Mouse (Mus musculus) layer of hippocampus, adult 2 months (tissue): Measurements from ENCODE around the gene Sbp. TPM values are rescaled to one million over a fixed set of nuclear protein-coding genes. Genes with fewer than 3 reads are reported as not detected.
"Not testable (repeated sequence)": the region's sequence is repeated elsewhere in the genome, so short reads cannot be mapped to it uniquely, and the experiment has no call there.

ENCODE experiments used
- DNase-seq, 2 experiments: peaks; one replicate each; pipeline ENCODE4 v3.0.0; 2022; ENCODE audit warnings: low spot score in 2 of 2
- H3K27ac ChIP-seq: fragments of 200-600 bp; 2 replicates; pipeline ENCODE4 v1.8.1; 2022
- H3K4me3 ChIP-seq: fragments of 200-600 bp; 2 replicates; pipeline ENCODE4 v1.8.1; 2022; ENCODE audit warnings: mild to moderate bottlenecking
- CTCF ChIP-seq: fragments of 200-600 bp; conservative IDR thresholded peaks from 2 replicates; pipeline ENCODE4 v1.8.1; 2022; ENCODE audit warnings: antibody characterized with exemption, mild to moderate bottlenecking, moderate library complexity
- long read RNA-seq, 2 experiments: library from polyadenylated mRNA; stranded (forward); transcript quantifications; one replicate each; pipeline ENCODE4 v2.0.0; 2021; ENCODE audit warnings: borderline mapping rate in 2 of 2
- total RNA-seq, 2 experiments: library from RNA; stranded (reverse); gene quantifications; 2 replicates each; pipeline ENCODE4 v1.2.3; 2021

Gene Sbp
- not detected for total RNA-seq
- long read RNA-seq, experiment 1, result 0 reads
- long read RNA-seq, experiment 2, result 0 reads

- no peak for TF ChIP-seq CTCF
Measured at GRCm38 (mm10) chr17:23941372-23941771, at the start of gene Sbp. TSS of gene Sbp (plus strand) at chr17:23941672.

GRCm38 (mm10) chr17:23917158-23917557 is 24.3 kb upstream of the Sbp start, which contains the start of gene Dcpp3:
TSS of gene Dcpp3 (plus strand) at chr17:23917458.
- not testable (repeated sequence) for H3K27ac ChIP-seq, DNase-seq, H3K4me3 ChIP-seq

More at GRCm38 (mm10) chr17:23941372-23941771, at the start of gene Sbp:
- Histone ChIP-seq H3K27ac (no peak within 1 kb of the TSS), H3K4me3 (no peak within 1 kb of the TSS)
- no peak for DNase-seq

- peak; percentile 84 to 91 for DNase-seq
- H3K4me3 ChIP-seq, result peak overlapping the region; percentile 71
- H3K27ac ChIP-seq, result peak overlapping the region; percentile 90
- peak; percentile 55 for TF ChIP-seq CTCF
Measured at GRCm38 (mm10) chr17:23924531-23925007, 16.9 kb upstream of the Sbp start.

GRCm38 (mm10) chr17:23925090-23925493 is 16.4 kb upstream of the Sbp start:
- peak; percentile 40 to 42 for DNase-seq
- Histone ChIP-seq H3K27ac (peak overlapping the region; percentile 90), H3K4me3 (peak overlapping the region; percentile 71)
- TF ChIP-seq CTCF, result no peak

GRCm38 (mm10) chr17:23931157-23931556 is 10.3 kb upstream of the Sbp start:
- DNase-seq, result no peak
- no peak overlapping the region for H3K27ac ChIP-seq
- TF ChIP-seq CTCF, result no peak
- no peak overlapping the region for H3K4me3 ChIP-seq

GRCm38 (mm10) chr17:23947486-23947885 is 6.0 kb downstream of the Sbp start:
- H3K4me3 ChIP-seq, H3K27ac ChIP-seq, DNase-seq: not testable (repeated sequence)

- no peak overlapping the region for H3K4me3 ChIP-seq
- no peak overlapping the region for H3K27ac ChIP-seq
- DNase-seq, result no peak
- no peak for TF ChIP-seq CTCF
Measured at GRCm38 (mm10) chr17:23949068-23949467, 7.6 kb downstream of the Sbp start.

GRCm38 (mm10) chr17:23950828-23951227 is 9.4 kb downstream of the Sbp start:
- DNase-seq, H3K27ac ChIP-seq, H3K4me3 ChIP-seq: not testable (repeated sequence)

GRCm38 (mm10) chr17:23955174-23955573 is 13.7 kb downstream of the Sbp start, which contains the start of gene Sbpl:
TSS of gene Sbpl (minus strand) at chr17:23955274.
- Histone ChIP-seq H3K4me3 (no peak within 1 kb of the TSS), H3K27ac (no peak within 1 kb of the TSS)
- no peak for DNase-seq
- no peak for TF ChIP-seq CTCF

GRCm38 (mm10) chr17:23960084-23960738 is 18.7 kb downstream of the Sbp start:
- DNase-seq, result peak; percentile 80 to 87
- H3K4me3 ChIP-seq, result no peak overlapping the region
- H3K27ac ChIP-seq, result no peak overlapping the region
- peak; percentile 99 for TF ChIP-seq CTCF

- no peak for TF ChIP-seq CTCF
- no peak for DNase-seq
- no peak overlapping the region for H3K4me3 ChIP-seq
- no peak overlapping the region for H3K27ac ChIP-seq
Measured at GRCm38 (mm10) chr17:23961573-23962122, 20.2 kb downstream of the Sbp start.

- Histone ChIP-seq H3K27ac (peak overlapping the region; percentile 69), H3K4me3 (no peak overlapping the region)
- peak in 1 of 2 experiments; percentile 10 for DNase-seq
- no peak for TF ChIP-seq CTCF
Measured at GRCm38 (mm10) chr17:23965805-23966425, 24.4 kb downstream of the Sbp start.

GRCm38 (mm10) chr17:23966658-23967401 is 25.4 kb downstream of the Sbp start:
- TF ChIP-seq CTCF, result no peak
- DNase-seq, result no peak
- no peak overlapping the region for H3K27ac ChIP-seq
- H3K4me3 ChIP-seq, result no peak overlapping the region
